Mouse (Mus musculus) stomach, embryonic 14.5 days (tissue): ENCODE measurements at regions not wholly inside any gene's neighbourhood (a gene's known extent, or its start where the extent isn't known, plus 50 kb on each side); places are given as distances from the start of the nearest gene placed in this dataset.

ENCODE experiments used
- ATAC-seq: fragments of 200-750 bp; cut with Nextera tagmentation; 2 replicates; pipeline ENCODE4 v1.8.0; 2017; ENCODE audit warnings: low read depth, moderate TSS enrichment; ENCODE audit not compliant: insufficient number of reproducible peaks, insufficient read depth, low FRiP score
- H3K27ac ChIP-seq: fragments of 300-500 bp; sonication (generic); 2 replicates; pipeline ENCODE4 v1.5.1; 2014; ENCODE audit warnings: mild to moderate bottlenecking, low read length, moderate library complexity, mixed read lengths
- H3K27me3 ChIP-seq: fragments of 300-500 bp; sonication (generic); 2 replicates; pipeline ENCODE4 v1.6.1; 2014; ENCODE audit warnings: low read length, control low read depth, mixed read lengths; ENCODE audit not compliant: control insufficient read depth, insufficient read depth
- H3K36me3 ChIP-seq: fragments of 300-500 bp; sonication (generic); 2 replicates; pipeline ENCODE4 v1.6.1; 2014; ENCODE audit warnings: mild to moderate bottlenecking, control low read depth, low read length, moderate library complexity, mixed read lengths; ENCODE audit not compliant: control insufficient read depth, insufficient read depth
- H3K4me1 ChIP-seq: fragments of 300-500 bp; sonication (generic); 2 replicates; pipeline ENCODE4 v1.6.1; 2014; ENCODE audit warnings: low read length, control low read depth, mixed read lengths; ENCODE audit not compliant: control insufficient read depth, insufficient read depth
- H3K4me2 ChIP-seq: fragments of 300-500 bp; sonication (generic); replicated peaks from 2 replicates; pipeline ENCODE4 v1.6.1; 2014; ENCODE audit warnings: low read depth, low read length, control low read depth
- H3K4me3 ChIP-seq: fragments of 300-500 bp; sonication (generic); 2 replicates; pipeline ENCODE4 v1.5.1; 2014; ENCODE audit warnings: low read depth, low read length, control low read depth
- H3K9ac ChIP-seq: fragments of 300-500 bp; sonication (generic); replicated peaks from 2 replicates; pipeline ENCODE4 v1.6.1; 2014; ENCODE audit warnings: low read depth, mild to moderate bottlenecking, control low read depth, low read length, moderate library complexity, mixed read lengths
- H3K9me3 ChIP-seq: fragments of 300-500 bp; sonication (generic); 2 replicates; pipeline ENCODE4 v1.6.1; 2016; ENCODE audit warnings: low read depth, low read length, control low read depth; ENCODE audit not compliant: control insufficient read depth
- WGBS: fragments of 180-500 bp; shearing (Covaris S2); extraction: QIAGEN DNeasy Blood & Tissue Kit; methylation state at CpG from one replicate; pipeline ENCODE4 v1.1.7; 2014; 5-methylcytosine and 5-hydroxymethylcytosine counted together

GRCm38 (mm10) chr9:85088556-85089338 is 223.8 kb upstream of the Gm11114 start:
- Histone ChIP-seq H3K4me2 (no peak overlapping the region), H3K9me3 (no peaks in the 10 kb centered on the region), H3K27ac (no peak overlapping the region), H3K4me1 (no peaks in the 10 kb centered on the region), H3K36me3 (no peaks in the 10 kb centered on the region), H3K9ac (no peak overlapping the region), H3K4me3 (no peak overlapping the region), H3K27me3 (no peaks in the 10 kb centered on the region)
- no peak for ATAC-seq
- 83% methylated on average over 6 of the region's 6 CpGs for WGBS

GRCm38 (mm10) chr9:85090297-85090696 is 222.3 kb upstream of the Gm11114 start:
- Histone ChIP-seq H3K27me3 (no peaks in the 10 kb centered on the region), H3K9me3 (no peaks in the 10 kb centered on the region), H3K4me2 (no peak overlapping the region), H3K4me1 (no peaks in the 10 kb centered on the region), H3K36me3 (no peaks in the 10 kb centered on the region), H3K4me3 (no peak overlapping the region), H3K27ac (no peak overlapping the region), H3K9ac (no peak overlapping the region)
- 69% methylated on average over 10 of the region's 10 CpGs for WGBS
- no peak for ATAC-seq

GRCm38 (mm10) chr9:85095234-85095633 is 217.3 kb upstream of the Gm11114 start:
- ATAC-seq: no peak
- no peaks in the 10 kb centered on the region for H3K4me1 ChIP-seq
- H3K36me3 ChIP-seq: no peaks in the 10 kb centered on the region
- H3K27me3 ChIP-seq: no peaks in the 10 kb centered on the region
- no peak overlapping the region for H3K4me3 ChIP-seq
- H3K9me3 ChIP-seq: no peaks in the 10 kb centered on the region
- no peak overlapping the region for H3K27ac ChIP-seq
- WGBS: 72% methylated on average over 3 of the region's 3 CpGs
- no peak overlapping the region for H3K9ac ChIP-seq
- H3K4me2 ChIP-seq: no peak overlapping the region

- Histone ChIP-seq H3K9ac (no peak overlapping the region), H3K27ac (no peak overlapping the region), H3K27me3 (no peaks in the 10 kb centered on the region), H3K9me3 (no peaks in the 10 kb centered on the region), H3K36me3 (no peaks in the 10 kb centered on the region), H3K4me3 (no peak overlapping the region), H3K4me1 (no peaks in the 10 kb centered on the region), H3K4me2 (no peak overlapping the region)
- 62% methylated on average over 4 of the region's 4 CpGs for WGBS
- no peak for ATAC-seq
Measured at GRCm38 (mm10) chr9:85096520-85096919, 216.1 kb upstream of the Gm11114 start.

GRCm38 (mm10) chr9:85112928-85113327 is 199.6 kb upstream of the Gm11114 start:
- Histone ChIP-seq H3K9me3 (no peaks in the 10 kb centered on the region), H3K36me3 (no peaks in the 10 kb centered on the region), H3K4me1 (no peaks in the 10 kb centered on the region), H3K9ac (no peak overlapping the region), H3K27me3 (no peaks in the 10 kb centered on the region), H3K4me2 (no peak overlapping the region), H3K4me3 (no peak overlapping the region), H3K27ac (no peak overlapping the region)
- WGBS: 78% methylated on average over 3 of the region's 3 CpGs
- ATAC-seq: no peak

- no peak overlapping the region for H3K4me2 ChIP-seq
- no peaks in the 10 kb centered on the region for H3K4me1 ChIP-seq
- no peak overlapping the region for H3K27ac ChIP-seq
- H3K27me3 ChIP-seq: no peaks in the 10 kb centered on the region
- H3K4me3 ChIP-seq: no peak overlapping the region
- WGBS: 57% methylated on average over 2 of the region's 2 CpGs
- ATAC-seq: no peak
- no peaks in the 10 kb centered on the region for H3K9me3 ChIP-seq
- no peaks in the 10 kb centered on the region for H3K36me3 ChIP-seq
- no peak overlapping the region for H3K9ac ChIP-seq
Measured at GRCm38 (mm10) chr9:85114234-85114633, 198.3 kb upstream of the Gm11114 start.

- Histone ChIP-seq H3K9me3 (no peaks in the 10 kb centered on the region), H3K4me2 (no peak overlapping the region), H3K27ac (no peak overlapping the region), H3K36me3 (no peaks in the 10 kb centered on the region), H3K9ac (no peak overlapping the region), H3K4me1 (no peaks in the 10 kb centered on the region), H3K27me3 (no peaks in the 10 kb centered on the region), H3K4me3 (no peak overlapping the region)
- no peak for ATAC-seq
- WGBS: 79% methylated on average over 1 of the region's 1 CpGs
Measured at GRCm38 (mm10) chr9:85120061-85120460, 192.5 kb upstream of the Gm11114 start.

GRCm38 (mm10) chr9:85121059-85121458 is 191.5 kb upstream of the Gm11114 start:
- no peaks in the 10 kb centered on the region for H3K27me3 ChIP-seq
- no peak overlapping the region for H3K4me3 ChIP-seq
- H3K4me1 ChIP-seq: no peaks in the 10 kb centered on the region
- no peak overlapping the region for H3K9ac ChIP-seq
- H3K27ac ChIP-seq: no peak overlapping the region
- H3K4me2 ChIP-seq: no peak overlapping the region
- no peaks in the 10 kb centered on the region for H3K36me3 ChIP-seq
- ATAC-seq: peak; percentile 18; the same call in 1 of the 2 replicates
- no peaks in the 10 kb centered on the region for H3K9me3 ChIP-seq

- no peaks in the 10 kb centered on the region for H3K4me1 ChIP-seq
- H3K4me3 ChIP-seq: no peak overlapping the region
- no peak overlapping the region for H3K4me2 ChIP-seq
- no peaks in the 10 kb centered on the region for H3K27me3 ChIP-seq
- H3K9me3 ChIP-seq: no peaks in the 10 kb centered on the region
- H3K27ac ChIP-seq: no peak overlapping the region
- 64% methylated on average over 3 of the region's 3 CpGs for WGBS
- H3K9ac ChIP-seq: no peak overlapping the region
- no peaks in the 10 kb centered on the region for H3K36me3 ChIP-seq
- no peak for ATAC-seq
Measured at GRCm38 (mm10) chr9:85123706-85124105, 188.9 kb upstream of the Gm11114 start.
